Mouse (Mus musculus): ENCODE measurements around the gene 1810046K07Rik. TPM values are rescaled to one million over a fixed set of nuclear protein-coding genes. Genes with fewer than 3 reads are reported as not detected.

Gene 1810046K07Rik
- polyA plus RNA-seq, 1 experiment from 2014 or later: 0.73 TPM

GRCm38 (mm10) chr9:51272102-51272501 is 56.6 kb downstream of the 1810046K07Rik start:
- Histone ChIP-seq H3K4me2 (ENCODE audit: low read depth, low read length) (no peak overlapping the region), H3K9ac (replicated peaks) (no peak overlapping the region), H3K27ac (ENCODE audit: low read depth) (no peak overlapping the region), H3K9me3 (ENCODE audit: low read length) (no peaks in the 10 kb centered on the region), H3K36me3 (replicated peaks; ENCODE audit: insufficient read depth, low read length) (no peaks in the 10 kb centered on the region), H3K27me3 (ENCODE audit: insufficient read depth, low read length) (no peaks in the 10 kb centered on the region), H3K4me3 (ENCODE audit: low read depth, low read length) (no peak overlapping the region), H3K4me1 (ENCODE audit: insufficient read depth) (peaks cover 2% of the 10 kb centered on the region; the same call in 1 of the 2 replicates)
- WGBS (ENCODE audit: insufficient replicate concordance): 47% methylated on average over 5 of the region's 5 CpGs
- no peak for DNase-seq
- TF ChIP-seq CTCF (IDR thresholded peaks at IDR 0.05; ENCODE audit: low read depth): no peak
- TF ChIP-seq EP300 (IDR thresholded peaks at IDR 0.05; ENCODE audit: low read depth): no peak
- ATAC-seq: no peak

DNA sequence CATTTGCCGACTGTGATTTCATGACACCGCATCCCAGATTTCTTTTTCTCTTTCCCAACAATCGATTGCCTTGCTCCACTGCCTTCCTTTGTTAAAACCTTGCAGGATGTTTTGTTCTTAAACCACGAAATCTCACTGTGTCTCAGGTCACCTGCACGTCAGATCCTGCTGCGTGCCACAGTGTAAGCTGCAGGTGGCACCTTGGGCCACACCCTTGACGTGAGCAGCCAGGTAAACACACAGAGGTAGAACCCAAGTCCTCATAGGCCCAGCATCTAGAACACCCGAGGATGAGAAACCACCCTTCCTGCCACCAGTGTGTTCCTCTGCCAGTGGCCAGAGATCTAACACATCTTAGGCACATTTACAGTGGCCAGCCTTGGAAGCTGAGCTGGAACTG is 57.6 kb downstream of the 1810046K07Rik start:
- ATAC-seq: no peak

GRCm38 (mm10) chr9:51268852-51269251 is 59.9 kb downstream of the 1810046K07Rik start:
- Histone ChIP-seq H3K4me3 (ENCODE audit: low read depth, low read length) (no peak overlapping the region), H3K27ac (ENCODE audit: low read depth) (no peak overlapping the region), H3K9me3 (ENCODE audit: low read length) (no peaks in the 10 kb centered on the region), H3K4me2 (ENCODE audit: low read depth, low read length) (no peak overlapping the region), H3K27me3 (ENCODE audit: insufficient read depth, low read length) (no peaks in the 10 kb centered on the region), H3K9ac (replicated peaks) (no peak overlapping the region), H3K36me3 (replicated peaks; ENCODE audit: insufficient read depth, low read length) (no peaks in the 10 kb centered on the region), H3K4me1 (ENCODE audit: insufficient read depth) (no peaks in the 10 kb centered on the region)
- DNase-seq (no peak), ATAC-seq (no peak)
- WGBS (ENCODE audit: insufficient replicate concordance): 78% methylated on average over 5 of the region's 5 CpGs
- TF ChIP-seq CTCF (IDR thresholded peaks at IDR 0.05; ENCODE audit: low read depth): no peak
- no peak for TF ChIP-seq EP300 (IDR thresholded peaks at IDR 0.05; ENCODE audit: low read depth)

More for the DNA sequence above, 57.6 kb downstream of the 1810046K07Rik start:
- H3K9ac ChIP-seq (replicated peaks): no peak overlapping the region
- H3K36me3 ChIP-seq (replicated peaks; ENCODE audit: insufficient read depth, low read length): no peaks in the 10 kb centered on the region
- no peak for DNase-seq
- H3K27me3 ChIP-seq (ENCODE audit: insufficient read depth, low read length): no peaks in the 10 kb centered on the region
- 70% methylated on average over 8 of the region's 8 CpGs for WGBS (ENCODE audit: insufficient replicate concordance)
- H3K9me3 ChIP-seq (ENCODE audit: low read length): no peaks in the 10 kb centered on the region
- no peak overlapping the region for H3K27ac ChIP-seq (ENCODE audit: low read depth)
- H3K4me2 ChIP-seq (ENCODE audit: low read depth, low read length): no peak overlapping the region
- H3K4me3 ChIP-seq (ENCODE audit: low read depth, low read length): no peak overlapping the region
- H3K4me1 ChIP-seq (ENCODE audit: insufficient read depth): peaks cover 2% of the 10 kb centered on the region; the same call in 1 of the 2 replicates
- TF ChIP-seq EP300 (IDR thresholded peaks at IDR 0.05; ENCODE audit: low read depth) (no peak), CTCF (IDR thresholded peaks at IDR 0.05; ENCODE audit: low read depth) (no peak)

DNA sequence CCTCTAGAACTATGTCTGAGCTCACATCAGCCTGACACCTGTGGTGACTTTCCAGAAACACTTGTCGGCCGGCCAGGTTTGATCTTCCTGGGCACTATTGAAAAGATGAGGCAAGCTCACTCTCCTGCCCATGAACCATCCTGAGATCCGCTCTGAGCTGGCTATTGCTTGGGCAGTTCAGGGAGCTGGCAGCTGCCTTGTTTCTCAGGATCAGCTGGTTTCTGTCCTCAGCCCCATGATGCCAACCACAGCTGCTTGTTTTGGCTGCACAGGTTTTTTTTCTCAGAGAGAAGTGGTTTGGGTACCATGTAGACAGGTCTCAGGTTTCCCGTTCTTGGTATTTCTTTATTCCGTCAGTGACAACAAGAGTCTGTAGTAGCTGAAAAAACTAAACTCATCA is 70.3 kb downstream of the 1810046K07Rik start:
- H3K4me1 ChIP-seq (ENCODE audit: insufficient read depth): no peaks in the 10 kb centered on the region
- 80% methylated on average over 5 of the region's 5 CpGs for WGBS (ENCODE audit: insufficient replicate concordance)
- H3K36me3 ChIP-seq (replicated peaks; ENCODE audit: insufficient read depth, low read length): no peaks in the 10 kb centered on the region
- H3K4me2 ChIP-seq (ENCODE audit: low read depth, low read length): no peak overlapping the region
- ATAC-seq (no peak), DNase-seq (no peak)
- H3K4me3 ChIP-seq (ENCODE audit: low read depth, low read length): no peak overlapping the region
- no peak for TF ChIP-seq EP300 (IDR thresholded peaks at IDR 0.05; ENCODE audit: low read depth)
- no peak for TF ChIP-seq CTCF (IDR thresholded peaks at IDR 0.05; ENCODE audit: low read depth)
- no peak overlapping the region for H3K9ac ChIP-seq (replicated peaks)
- H3K27ac ChIP-seq (ENCODE audit: low read depth): no peak overlapping the region
- H3K27me3 ChIP-seq (ENCODE audit: insufficient read depth, low read length): no peaks in the 10 kb centered on the region
- no peaks in the 10 kb centered on the region for H3K9me3 ChIP-seq (ENCODE audit: low read length)

DNA sequence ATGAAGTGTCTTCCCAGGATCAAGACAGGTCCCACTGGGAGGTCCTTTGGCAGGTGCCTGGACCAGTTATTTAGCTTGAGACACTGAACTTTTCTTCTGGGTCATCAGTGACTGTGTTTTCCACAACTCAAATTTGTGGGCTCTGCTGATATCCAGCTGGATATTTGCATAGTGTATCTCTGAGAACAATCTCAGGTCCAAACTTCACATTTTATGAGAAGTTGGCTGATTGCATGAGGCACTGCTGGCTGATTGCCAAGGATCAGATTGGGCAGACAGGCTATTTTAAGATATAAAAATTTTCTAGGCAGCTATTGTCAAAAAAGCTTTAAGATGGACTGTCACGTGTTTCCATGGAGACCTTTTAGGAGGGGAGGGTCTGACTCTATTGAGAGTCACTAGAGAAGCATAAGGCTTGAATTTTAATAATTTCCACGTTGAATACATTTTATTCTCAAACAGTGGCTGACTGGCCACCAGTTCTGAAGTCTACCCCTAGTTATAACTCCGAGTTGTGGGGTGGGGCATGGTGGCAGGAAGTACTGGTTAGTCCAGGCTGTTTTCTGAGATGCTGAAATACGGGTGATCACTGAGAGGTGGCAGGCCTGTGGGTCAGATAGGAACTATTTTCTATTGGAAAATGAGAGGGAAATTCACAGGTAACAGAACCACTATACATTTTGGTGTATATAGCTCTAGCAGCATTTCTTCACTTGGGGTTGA is 71.8 kb downstream of the 1810046K07Rik start:
- peak; percentile 47; the same call in 1 of the 2 replicates for ATAC-seq
- DNase-seq: peak; percentile 36
- H3K4me2 ChIP-seq (ENCODE audit: low read depth, low read length): no peak overlapping the region
- no peak overlapping the region for H3K9ac ChIP-seq (replicated peaks)
- TF ChIP-seq EP300 (IDR thresholded peaks at IDR 0.05; ENCODE audit: low read depth) (no peak), CTCF (IDR thresholded peaks at IDR 0.05; ENCODE audit: low read depth) (no peak)
- WGBS (ENCODE audit: insufficient replicate concordance): 56% methylated on average over 4 of the region's 4 CpGs
- no peaks in the 10 kb centered on the region for H3K27me3 ChIP-seq (ENCODE audit: insufficient read depth, low read length)
- no peak overlapping the region for H3K4me3 ChIP-seq (ENCODE audit: low read depth, low read length)
- H3K4me1 ChIP-seq (ENCODE audit: insufficient read depth): no peaks in the 10 kb centered on the region
- H3K9me3 ChIP-seq (ENCODE audit: low read length): no peaks in the 10 kb centered on the region
- no peaks in the 10 kb centered on the region for H3K36me3 ChIP-seq (replicated peaks; ENCODE audit: insufficient read depth, low read length)
- H3K27ac ChIP-seq (ENCODE audit: low read depth): no peak overlapping the region

Other genes starting within 250 kb of the 1810046K07Rik start
- not detected in 2 replicates for gene 4833427G06Rik, start 226.8 kb downstream of the 1810046K07Rik start, polyA plus RNA-seq (2015; fragmentation: Nextera tagmentation; extraction: Ambion mirVana)
- not detected in 2 replicates for gene Gm32742, start 163.4 kb downstream of the 1810046K07Rik start, polyA plus RNA-seq (2015; fragmentation: Nextera tagmentation; extraction: Ambion mirVana)
- 7.6 and 8.4 TPM in 2 replicates for gene Pou2af1, start 115.2 kb downstream of the 1810046K07Rik start, polyA plus RNA-seq (2015; fragmentation: Nextera tagmentation; extraction: Ambion mirVana)
- 0.39 and 0.69 TPM in 2 replicates for gene Colca2, start 50.3 kb downstream of the 1810046K07Rik start, polyA plus RNA-seq (2015; fragmentation: Nextera tagmentation; extraction: Ambion mirVana)